Mouse (Mus musculus) forebrain, embryonic 10.5 days (tissue): ENCODE measurements around the gene Fancf. TPM values are rescaled to one million over a fixed set of nuclear protein-coding genes. Genes with fewer than 3 reads are reported as not detected.

ENCODE experiments used
- DNase-seq: peaks from one replicate; pipeline ENCODE4 v3.0.0-alpha.2; 2017; ENCODE audit warnings: low spot score; ENCODE audit errors: extremely low spot score
- H3K27ac ChIP-seq: fragments of 300-500 bp; sonication (generic); 2 replicates; pipeline ENCODE4 v1.5.1; 2016; ENCODE audit warnings: mild to moderate bottlenecking
- H3K27me3 ChIP-seq: fragments of 300-500 bp; sonication (generic); 2 replicates; pipeline ENCODE4 v1.6.1; 2016; ENCODE audit warnings: mild to moderate bottlenecking; ENCODE audit not compliant: poor library complexity, severe bottlenecking
- H3K36me3 ChIP-seq: fragments of 300-500 bp; sonication (generic); replicated peaks from 2 replicates; pipeline ENCODE4 v1.6.1; 2016; ENCODE audit warnings: mild to moderate bottlenecking, moderate library complexity
- H3K4me1 ChIP-seq: fragments of 300-500 bp; sonication (generic); 2 replicates; pipeline ENCODE4 v1.6.1; 2016
- H3K4me3 ChIP-seq: fragments of 300-500 bp; sonication (generic); 2 replicates; pipeline ENCODE4 v1.5.1; 2016; ENCODE audit warnings: mild to moderate bottlenecking, moderate library complexity
- H3K9me3 ChIP-seq: fragments of 300-500 bp; sonication (generic); 2 replicates; pipeline ENCODE4 v1.6.1; 2016; ENCODE audit warnings: mild to moderate bottlenecking, moderate library complexity
- WGBS: fragments of 180-500 bp; shearing (Covaris S2); methylation state at CpG from one replicate; pipeline ENCODE4 v1.1.7; 2016; 5-methylcytosine and 5-hydroxymethylcytosine counted together
- polyA plus RNA-seq: library from polyadenylated mRNA; unstranded; fragments of >200 nt; fragmentation: Nextera tagmentation; extraction: Ambion mirVana; gene quantifications from 2 replicates; pipeline ENCODE4 v1.2.1, GENCODE M21; 2016

Gene Fancf
- polyA plus RNA-seq, result 6.6 and 6.9 TPM in 2 replicates

GRCm38 (mm10) chr7:51862097-51862492 is at the start of gene Fancf:
Gene Fancf (minus strand): TSS chr7:51862267.
- under 1% methylated on average over 43 of the region's 43 CpGs for WGBS
- peak; percentile 93 for DNase-seq
- no peaks in the 10 kb centered on the region for H3K27me3 ChIP-seq

DNA sequence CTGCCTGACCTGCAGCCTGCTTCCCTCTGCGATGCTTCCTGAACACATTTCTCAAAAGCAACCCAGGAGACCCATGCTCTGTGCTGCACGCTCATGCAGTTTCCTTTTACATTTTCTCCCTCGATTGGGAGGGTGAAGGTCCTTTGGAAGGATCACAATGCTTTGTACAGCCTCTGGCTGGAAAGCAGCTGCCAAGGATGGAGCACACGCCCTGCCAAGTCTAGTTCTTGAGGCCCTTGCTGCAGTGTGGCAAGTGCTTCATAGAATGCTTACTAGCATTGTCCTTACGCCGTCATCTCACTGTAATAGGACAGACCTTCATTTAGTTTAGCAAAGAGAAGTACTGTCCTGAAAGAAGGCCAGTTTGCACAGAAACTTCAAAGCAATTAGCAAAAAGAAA is 37.0 kb upstream of the Fancf start:
- Histone ChIP-seq H3K27ac (no peak overlapping the region), H3K4me3 (no peak overlapping the region), H3K27me3 (no peaks in the 10 kb centered on the region), H3K9me3 (no peaks in the 10 kb centered on the region), H3K4me1 (no peaks in the 10 kb centered on the region), H3K36me3 (no peaks in the 10 kb centered on the region)
- 85% methylated on average over 6 of the region's 6 CpGs for WGBS
- no peak for DNase-seq

More at GRCm38 (mm10) chr7:51862097-51862492, at the start of gene Fancf:
- H3K27ac ChIP-seq, result peak within 1 kb of the TSS; percentile 98
- H3K4me1 ChIP-seq, result peaks cover 20% of the 10 kb centered on the region
- peaks cover 55% of the 10 kb centered on the region for H3K36me3 ChIP-seq
- peak within 1 kb of the TSS; percentile 72 for H3K4me3 ChIP-seq
- H3K9me3 ChIP-seq, result peaks cover 2% of the 10 kb centered on the region; the same call in 1 of the 2 replicates

DNA sequence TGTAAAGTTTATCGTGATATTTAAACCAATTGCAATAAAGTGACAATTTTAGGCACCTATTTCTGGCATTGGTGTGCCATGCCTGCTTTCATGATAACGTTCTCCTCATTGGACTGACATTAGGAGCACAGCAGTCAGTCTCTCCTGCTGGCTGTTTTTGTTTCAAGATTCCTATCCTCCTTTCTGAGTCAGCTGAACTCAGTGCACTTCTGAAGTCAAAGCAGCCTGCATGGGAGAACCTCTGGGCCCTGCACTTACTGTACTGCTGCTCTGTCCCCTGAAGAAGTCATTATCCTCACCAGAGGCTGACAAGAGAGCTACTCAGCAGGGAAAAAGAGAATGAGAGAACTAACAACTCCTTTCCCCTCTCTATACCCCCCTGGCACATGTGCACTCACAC is 32.9 kb upstream of the Fancf start:
- Histone ChIP-seq H3K4me1 (no peaks in the 10 kb centered on the region), H3K36me3 (no peaks in the 10 kb centered on the region), H3K9me3 (no peaks in the 10 kb centered on the region), H3K27ac (peak overlapping the region; percentile 25; the same call in 1 of the 2 replicates), H3K27me3 (no peaks in the 10 kb centered on the region), H3K4me3 (no peak overlapping the region)
- WGBS, result 51% methylated on average over 2 of the region's 2 CpGs
- no peak for DNase-seq

DNA sequence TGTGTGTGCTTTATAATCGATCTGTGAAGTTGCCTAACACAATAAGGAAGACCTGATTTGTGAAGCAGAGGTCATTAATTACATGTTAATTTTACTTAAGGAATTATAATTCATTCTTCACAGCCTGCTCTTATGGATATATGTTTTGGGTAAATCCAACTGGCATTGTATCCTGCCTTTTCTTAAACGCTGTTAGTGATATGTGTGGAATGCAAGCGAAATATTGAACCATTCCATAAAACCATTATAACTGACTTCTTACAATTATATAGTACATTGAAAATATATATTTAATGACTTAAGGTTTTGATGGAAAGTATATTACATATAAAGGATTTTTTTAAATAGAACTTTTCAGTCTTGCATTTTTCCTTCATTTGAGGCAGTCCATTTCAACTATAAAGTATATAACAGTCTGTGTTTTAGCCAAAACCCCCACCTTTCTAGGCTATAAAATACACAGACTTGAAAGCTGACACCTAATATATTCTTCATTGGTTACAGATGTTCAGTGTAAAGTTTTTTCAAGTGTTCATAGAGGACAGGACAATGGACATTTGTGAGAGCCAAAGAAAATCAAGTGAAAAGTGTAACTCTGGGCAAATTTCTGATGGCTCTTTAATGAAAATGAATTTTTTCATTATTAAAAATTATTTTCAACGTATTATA is 32.2 kb upstream of the Fancf start:
- no peak for DNase-seq
- H3K9me3 ChIP-seq, result no peaks in the 10 kb centered on the region
- no peaks in the 10 kb centered on the region for H3K27me3 ChIP-seq
- no peaks in the 10 kb centered on the region for H3K4me1 ChIP-seq
- H3K4me3 ChIP-seq, result no peak overlapping the region
- WGBS, result 81% methylated on average over 4 of the region's 4 CpGs
- H3K36me3 ChIP-seq, result no peaks in the 10 kb centered on the region
- no peak overlapping the region for H3K27ac ChIP-seq

- 86% methylated on average over 4 of the region's 4 CpGs for WGBS
- H3K9me3 ChIP-seq, result no peaks in the 10 kb centered on the region
- H3K36me3 ChIP-seq, result no peaks in the 10 kb centered on the region
- no peaks in the 10 kb centered on the region for H3K27me3 ChIP-seq
- no peak for DNase-seq
- H3K4me1 ChIP-seq, result no peaks in the 10 kb centered on the region
- no peak overlapping the region for H3K27ac ChIP-seq
- no peak overlapping the region for H3K4me3 ChIP-seq
Measured at GRCm38 (mm10) chr7:51893008-51893407, 30.9 kb upstream of the Fancf start.

DNA sequence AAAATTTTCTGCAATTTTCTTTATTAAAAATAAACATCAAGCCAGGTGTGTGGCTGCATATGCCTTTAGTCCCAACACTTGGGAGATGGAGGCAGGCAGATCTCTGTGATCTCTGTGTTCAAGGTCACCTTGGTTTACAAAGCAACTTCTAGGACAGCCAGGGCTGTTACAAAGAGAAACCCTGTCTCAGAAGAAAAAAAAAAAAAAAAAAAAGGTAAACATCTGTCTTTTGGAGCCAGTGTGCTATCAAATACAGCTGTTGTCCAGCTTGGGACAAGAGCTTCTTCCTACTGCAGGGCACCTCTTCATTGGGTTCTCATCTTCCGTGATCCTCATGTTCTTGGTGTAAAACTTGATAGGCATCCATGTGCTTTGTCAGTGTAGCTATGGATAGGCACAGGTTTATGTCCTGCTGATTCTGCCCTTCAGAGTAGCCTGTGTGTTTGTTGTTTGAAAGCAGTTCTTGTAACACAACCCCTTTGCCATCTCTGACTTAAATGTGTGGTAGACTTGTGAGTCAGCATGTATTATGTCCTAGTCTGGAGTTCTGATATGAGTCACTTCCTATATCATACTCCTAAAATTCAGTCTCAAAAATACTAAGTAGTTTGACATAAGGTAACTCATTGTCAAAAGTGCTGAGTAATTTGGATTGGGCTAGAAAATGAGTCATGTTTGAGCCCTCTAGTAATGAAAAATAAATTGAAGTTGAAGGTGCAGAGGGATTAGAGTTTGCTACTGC is 30.3 kb upstream of the Fancf start:
- no peaks in the 10 kb centered on the region for H3K9me3 ChIP-seq
- H3K27me3 ChIP-seq, result no peaks in the 10 kb centered on the region
- DNase-seq, result no peak
- no peaks in the 10 kb centered on the region for H3K4me1 ChIP-seq
- no peak overlapping the region for H3K27ac ChIP-seq
- H3K4me3 ChIP-seq, result no peak overlapping the region
- H3K36me3 ChIP-seq, result no peaks in the 10 kb centered on the region
- WGBS, result 94% methylated on average over 1 of the region's 1 CpGs

- 90% methylated on average over 7 of the region's 7 CpGs for WGBS
- H3K36me3 ChIP-seq, result no peaks in the 10 kb centered on the region
- H3K27me3 ChIP-seq, result no peaks in the 10 kb centered on the region
- no peak for DNase-seq
- no peaks in the 10 kb centered on the region for H3K9me3 ChIP-seq
- H3K27ac ChIP-seq, result no peak overlapping the region
- no peaks in the 10 kb centered on the region for H3K4me1 ChIP-seq
- no peak overlapping the region for H3K4me3 ChIP-seq
Measured at GRCm38 (mm10) chr7:51889601-51890000, 27.5 kb upstream of the Fancf start.

GRCm38 (mm10) chr7:51887678-51888567 is 25.9 kb upstream of the Fancf start:
- H3K36me3 ChIP-seq, result no peaks in the 10 kb centered on the region
- no peak overlapping the region for H3K27ac ChIP-seq
- WGBS, result 87% methylated on average over 11 of the region's 11 CpGs
- H3K9me3 ChIP-seq, result no peaks in the 10 kb centered on the region
- no peak overlapping the region for H3K4me3 ChIP-seq
- DNase-seq, result no peak
- H3K27me3 ChIP-seq, result no peaks in the 10 kb centered on the region
- no peaks in the 10 kb centered on the region for H3K4me1 ChIP-seq

- Histone ChIP-seq H3K4me3 (no peak overlapping the region), H3K27me3 (no peaks in the 10 kb centered on the region), H3K9me3 (no peaks in the 10 kb centered on the region), H3K4me1 (no peaks in the 10 kb centered on the region), H3K27ac (no peak overlapping the region), H3K36me3 (no peaks in the 10 kb centered on the region)
- DNase-seq, result no peak
- 63% methylated on average over 3 of the region's 3 CpGs for WGBS
Measured at GRCm38 (mm10) chr7:51885345-51885744, 23.3 kb upstream of the Fancf start.

- Histone ChIP-seq H3K4me3 (no peak overlapping the region), H3K27ac (no peak overlapping the region)
Measured at GRCm38 (mm10) chr7:51880121-51880520, 18.1 kb upstream of the Fancf start.

GRCm38 (mm10) chr7:51879136-51879723 is 17.2 kb upstream of the Fancf start:
- no peaks in the 10 kb centered on the region for H3K36me3 ChIP-seq
- H3K4me3 ChIP-seq, result peak overlapping the region; percentile 59
- no peaks in the 10 kb centered on the region for H3K9me3 ChIP-seq
- H3K27ac ChIP-seq, result peak overlapping the region; percentile 91
- WGBS, result 2% methylated on average over 17 of the region's 17 CpGs
- no peaks in the 10 kb centered on the region for H3K27me3 ChIP-seq
- DNase-seq, result peak; percentile 57
- peaks cover 17% of the 10 kb centered on the region for H3K4me1 ChIP-seq

More at GRCm38 (mm10) chr7:51880121-51880520, 18.1 kb upstream of the Fancf start:
- Histone ChIP-seq H3K9me3 (no peaks in the 10 kb centered on the region), H3K27me3 (no peaks in the 10 kb centered on the region), H3K4me1 (peaks cover 17% of the 10 kb centered on the region), H3K36me3 (no peaks in the 10 kb centered on the region)
- WGBS, result 84% methylated on average over 4 of the region's 4 CpGs
- no peak for DNase-seq

DNA sequence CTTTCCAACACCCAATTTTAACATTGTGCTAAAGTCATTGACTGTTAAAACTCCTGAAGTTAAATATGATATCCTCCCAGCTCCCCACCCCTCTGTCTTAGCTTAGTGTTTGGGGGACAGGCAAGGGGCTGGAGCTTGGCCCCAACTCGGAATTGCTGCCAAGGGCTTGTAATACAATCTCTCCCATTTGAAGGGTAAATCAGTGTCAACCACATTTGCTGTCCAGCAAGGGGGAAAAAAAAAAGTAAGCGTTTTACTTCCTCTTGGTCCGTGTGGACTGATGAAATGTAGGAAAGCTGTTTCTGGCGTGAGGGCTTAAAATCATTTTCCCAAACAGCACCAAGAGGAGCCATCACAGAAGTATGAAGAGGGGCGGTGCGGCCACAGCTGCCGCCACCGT is 16.7 kb upstream of the Fancf start:
- Histone ChIP-seq H3K9me3 (no peaks in the 10 kb centered on the region), H3K27me3 (no peaks in the 10 kb centered on the region), H3K36me3 (no peaks in the 10 kb centered on the region), H3K4me1 (peaks cover 17% of the 10 kb centered on the region), H3K4me3 (peak overlapping the region; percentile 59), H3K27ac (peak overlapping the region; percentile 91)
- no peak for DNase-seq
- 4% methylated on average over 8 of the region's 8 CpGs for WGBS
